Mouse (Mus musculus) urinary bladder, postnatal 14 days (tissue): Measurements from ENCODE around the gene Dcaf11.

ENCODE experiments used
- DNase-seq: peaks from one replicate; pipeline ENCODE4 v3.0.0; 2021; ENCODE audit warnings: low spot score

Gene Dcaf11

GRCm38 (mm10) chr14:55557003-55557402, 2.8 kb upstream of the Dcaf11 start:
- peak; percentile 92 for DNase-seq

GRCm38 (mm10) chr14:55557587-55557986, 2.2 kb upstream of the Dcaf11 start:
- no peak for DNase-seq

DNA sequence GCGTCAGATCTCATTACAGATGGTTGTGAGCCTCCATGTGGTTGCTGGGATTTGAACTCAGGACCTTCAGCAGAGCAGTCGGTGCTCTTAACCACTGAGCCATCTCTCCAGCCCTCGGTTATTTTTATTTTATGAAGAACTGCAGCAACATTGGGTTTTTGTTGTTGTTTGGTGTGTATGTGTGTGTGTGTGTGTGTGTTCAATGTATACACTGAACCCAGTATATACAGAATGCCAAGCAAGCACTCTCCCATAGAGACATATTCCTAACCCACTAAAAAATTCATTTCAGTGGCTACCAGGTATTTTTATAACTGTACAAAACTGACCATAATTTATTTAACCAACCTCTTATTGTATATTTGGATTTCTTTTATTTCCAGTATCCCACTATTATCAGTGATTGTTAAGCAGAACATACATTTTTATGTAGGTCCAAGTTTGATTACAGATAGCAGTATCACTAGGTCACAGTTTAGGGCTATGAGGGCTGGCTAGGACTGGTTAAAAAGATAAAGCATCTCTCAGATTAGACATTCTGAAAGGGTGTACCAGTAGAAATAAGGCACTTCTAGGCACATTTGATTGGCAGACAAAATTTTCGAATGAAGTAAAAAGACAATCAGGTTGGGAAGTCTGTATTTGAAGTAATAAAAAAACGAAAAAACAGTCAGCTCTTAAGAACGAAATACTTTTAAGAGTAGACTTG, 912 bp upstream of the Dcaf11 start:
- DNase-seq: no peak

DNA sequence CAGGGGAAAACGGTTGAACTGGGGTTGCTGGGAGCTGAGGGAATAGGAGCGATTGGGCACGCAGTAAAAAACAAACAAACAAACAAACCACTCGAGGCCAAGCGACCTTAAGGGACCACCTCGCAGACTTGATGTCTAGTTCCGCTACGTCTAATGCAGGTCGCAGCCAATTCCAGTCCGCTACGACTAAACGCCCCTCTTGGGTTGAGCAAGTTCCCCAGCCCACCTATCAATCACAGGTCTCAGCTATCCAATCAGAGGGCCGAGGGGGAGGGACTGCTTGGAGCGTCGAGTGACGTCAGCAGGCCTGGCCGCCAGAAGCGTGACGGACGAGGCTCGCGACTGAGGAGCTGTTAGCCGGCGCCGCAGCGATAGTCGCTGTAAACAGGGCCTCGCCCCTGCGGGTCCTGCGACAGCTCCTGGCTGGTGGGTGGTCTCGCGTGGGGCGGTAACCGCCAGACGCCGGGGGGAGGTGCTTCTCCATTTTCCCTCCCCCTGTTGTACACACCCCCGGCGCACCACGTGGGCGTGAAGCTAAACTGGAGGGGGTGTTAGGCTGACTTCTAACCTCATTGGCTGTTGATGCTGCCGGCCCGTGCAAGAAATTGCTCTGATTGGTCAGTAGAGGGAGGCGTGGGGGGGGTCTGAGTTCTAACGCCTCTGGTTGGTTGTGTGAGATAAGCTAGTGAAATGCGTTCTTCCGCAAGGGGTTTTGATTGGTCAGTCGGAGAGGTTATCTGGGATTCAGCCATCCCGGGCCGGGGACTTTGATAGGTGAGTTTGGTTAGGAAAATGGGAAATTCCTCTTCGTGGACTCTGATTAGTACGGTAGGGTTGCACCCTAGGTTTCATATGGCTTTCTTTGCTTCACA, 632 bp downstream of the Dcaf11 start, which contains the start of gene A730061H03Rik:
TSS of gene A730061H03Rik (minus strand) at position 205 of the 872 bp plus-strand sequence.
- DNase-seq: peak; percentile 98

- no peak for DNase-seq
These were observed 2.1 kb downstream of the Dcaf11 start for GRCm38 (mm10) chr14:55561860-55562259.

GRCm38 (mm10) chr14:55563249-55563648, 3.4 kb downstream of the Dcaf11 start:
- DNase-seq: no peak

GRCm38 (mm10) chr14:55565748-55566147, 5.9 kb downstream of the Dcaf11 start:
- DNase-seq: no peak

- no peak for DNase-seq
These were observed 7.7 kb downstream of the Dcaf11 start for GRCm38 (mm10) chr14:55567496-55567895.

DNA sequence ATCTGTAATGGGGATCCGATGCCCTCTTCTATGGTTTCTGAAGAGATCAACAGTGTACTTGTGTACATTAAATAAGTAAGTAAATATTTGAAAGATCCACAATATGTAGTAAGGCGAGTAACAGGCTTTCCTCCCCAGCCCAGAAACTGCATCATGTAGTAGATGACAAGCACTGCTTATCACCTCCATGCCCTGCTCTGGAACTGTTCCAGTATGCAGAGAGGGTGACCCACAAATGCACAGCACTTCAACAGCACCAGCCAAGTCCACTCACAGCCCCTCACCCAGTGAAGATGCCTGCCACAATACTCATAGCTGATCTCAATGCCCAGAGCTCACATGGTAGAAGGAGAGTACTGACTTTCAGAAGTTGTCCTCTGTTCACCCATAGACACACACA, 10.8 kb downstream of the Dcaf11 start:
- no peak for DNase-seq

DNA sequence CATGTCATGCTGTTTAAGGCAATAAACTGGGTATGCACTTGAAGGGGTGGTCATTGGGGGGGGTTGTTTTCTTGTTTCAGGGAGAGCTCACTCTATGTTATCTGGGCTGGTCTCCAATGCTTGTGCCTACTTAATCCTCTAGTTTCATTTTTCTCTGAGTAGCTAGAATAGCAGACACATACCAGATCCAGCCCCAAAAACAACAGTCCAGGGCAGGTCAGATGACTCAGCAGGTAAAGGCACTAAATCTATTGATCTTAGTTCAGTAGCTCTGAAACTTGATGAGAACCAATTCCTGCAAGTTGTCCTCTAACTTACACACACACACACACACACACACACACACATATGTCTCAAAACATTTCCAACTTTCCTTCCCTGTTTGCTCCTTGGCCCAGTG, 12.0 kb downstream of the Dcaf11 start:
- no peak for DNase-seq

GRCm38 (mm10) chr14:55575302-55575701, 15.5 kb downstream of the Dcaf11 start, which contains the start of gene Fitm1:
Gene Fitm1 (plus strand): TSS chr14:55575617.
- no peak for DNase-seq

DNA sequence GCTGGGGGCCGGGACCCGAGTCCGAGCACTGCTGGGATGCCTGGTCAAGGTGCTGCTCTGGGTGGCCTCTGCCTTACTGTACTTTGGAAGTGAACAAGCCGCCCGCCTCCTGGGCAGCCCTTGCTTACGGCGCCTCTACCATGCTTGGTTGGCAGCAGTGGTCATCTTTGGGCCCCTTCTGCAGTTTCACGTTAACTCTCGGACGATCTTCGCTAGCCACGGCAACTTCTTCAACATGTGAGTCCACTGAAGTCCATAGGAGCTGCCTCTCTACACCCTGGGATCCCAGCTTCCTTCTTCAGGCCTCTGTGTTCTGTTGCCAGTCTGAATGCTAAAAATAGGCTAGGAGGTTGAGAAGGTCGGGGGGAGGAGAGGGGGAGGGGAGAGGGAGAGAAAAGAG, 15.9 kb downstream of the Dcaf11 start:
- no peak for DNase-seq

DNA sequence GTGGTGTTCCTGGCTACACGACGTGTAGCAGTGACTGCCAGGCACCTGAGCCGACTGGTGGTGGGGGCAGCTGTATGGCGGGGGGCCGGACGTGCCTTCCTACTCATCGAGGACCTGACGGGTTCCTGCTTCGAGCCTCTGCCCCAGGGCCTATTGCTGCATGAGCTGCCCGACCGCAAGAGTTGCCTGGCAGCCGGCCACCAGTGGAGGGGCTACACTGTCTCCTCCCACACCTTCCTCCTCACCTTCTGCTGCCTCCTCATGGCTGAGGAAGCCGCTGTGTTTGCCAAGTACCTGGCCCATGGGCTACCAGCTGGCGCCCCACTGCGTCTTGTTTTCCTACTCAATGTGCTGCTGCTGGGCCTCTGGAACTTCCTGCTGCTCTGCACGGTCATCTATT, 16.6 kb downstream of the Dcaf11 start:
- no peak for DNase-seq

- peak; percentile 80 for DNase-seq
These were observed 18.3 kb downstream of the Dcaf11 start, which contains the start of gene Psme1 for GRCm38 (mm10) chr14:55577871-55578667. Gene Psme1 (plus strand): TSS chr14:55578123.

DNA sequence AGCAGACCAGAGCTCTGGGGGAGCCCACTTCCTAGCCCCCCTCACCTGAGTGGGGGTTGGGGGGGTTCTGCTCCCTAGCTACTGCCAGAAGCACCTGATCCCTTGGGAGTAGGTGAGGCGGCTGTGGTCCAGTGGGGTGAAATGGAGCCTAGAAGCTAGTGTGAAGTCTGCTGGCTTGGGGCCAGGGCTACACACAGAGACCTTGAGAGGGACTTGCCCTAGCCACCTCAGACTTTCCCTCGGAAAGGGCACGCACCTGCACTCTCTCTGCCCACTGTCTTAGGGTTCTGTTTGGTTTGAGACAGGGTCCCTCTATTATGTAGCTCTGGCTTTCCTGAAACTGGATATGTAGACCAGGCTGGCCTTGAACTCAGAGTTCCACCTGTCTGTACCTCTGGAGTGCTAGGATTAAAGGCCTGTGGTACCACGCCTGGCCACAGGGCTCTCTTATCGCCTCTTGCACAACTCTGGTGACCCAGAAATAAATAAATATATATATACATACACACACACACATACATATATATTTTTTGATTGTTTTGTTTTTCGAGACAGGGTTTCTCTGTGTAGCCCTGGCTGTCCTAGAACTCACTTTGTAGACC, 19.0 kb downstream of the Dcaf11 start:
- peak; percentile 61 for DNase-seq

- no peak for DNase-seq
These were observed 20.0 kb downstream of the Dcaf11 start for GRCm38 (mm10) chr14:55579511-55580496.

- DNase-seq: no peak
These were observed 20.9 kb downstream of the Dcaf11 start for GRCm38 (mm10) chr14:55580731-55581130.

- no peak for DNase-seq
These were observed 22.3 kb downstream of the Dcaf11 start for GRCm38 (mm10) chr14:55581981-55582681.

DNA sequence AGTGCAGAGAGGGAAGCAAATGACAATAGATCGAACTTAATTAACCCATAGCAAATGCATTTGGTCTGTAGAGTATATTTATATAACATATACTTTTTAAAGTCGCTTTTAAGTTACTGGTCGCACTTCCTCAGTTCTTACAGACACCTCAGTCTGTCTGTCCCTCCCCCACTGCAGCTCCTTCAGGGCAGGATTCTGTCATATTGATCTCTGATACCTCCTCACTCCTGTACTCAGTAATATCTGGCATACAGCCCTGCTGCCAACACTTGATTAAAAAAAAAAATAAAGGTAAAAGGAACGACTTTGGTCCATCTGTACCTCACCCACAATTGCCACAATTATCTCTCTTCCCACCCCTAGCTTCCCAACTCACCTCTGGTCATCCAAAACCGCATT, 24.5 kb downstream of the Dcaf11 start:
- no peak for DNase-seq
